Mouse (Mus musculus) retina, embryonic 14.5 days (tissue): Measurements from ENCODE around the gene Txk.

Experiments used
- DNase-seq: peaks from one replicate; pipeline ENCODE4 v3.0.0-alpha.2; 2015; ENCODE audit warnings: low spot score

The Txk gene

DNA sequence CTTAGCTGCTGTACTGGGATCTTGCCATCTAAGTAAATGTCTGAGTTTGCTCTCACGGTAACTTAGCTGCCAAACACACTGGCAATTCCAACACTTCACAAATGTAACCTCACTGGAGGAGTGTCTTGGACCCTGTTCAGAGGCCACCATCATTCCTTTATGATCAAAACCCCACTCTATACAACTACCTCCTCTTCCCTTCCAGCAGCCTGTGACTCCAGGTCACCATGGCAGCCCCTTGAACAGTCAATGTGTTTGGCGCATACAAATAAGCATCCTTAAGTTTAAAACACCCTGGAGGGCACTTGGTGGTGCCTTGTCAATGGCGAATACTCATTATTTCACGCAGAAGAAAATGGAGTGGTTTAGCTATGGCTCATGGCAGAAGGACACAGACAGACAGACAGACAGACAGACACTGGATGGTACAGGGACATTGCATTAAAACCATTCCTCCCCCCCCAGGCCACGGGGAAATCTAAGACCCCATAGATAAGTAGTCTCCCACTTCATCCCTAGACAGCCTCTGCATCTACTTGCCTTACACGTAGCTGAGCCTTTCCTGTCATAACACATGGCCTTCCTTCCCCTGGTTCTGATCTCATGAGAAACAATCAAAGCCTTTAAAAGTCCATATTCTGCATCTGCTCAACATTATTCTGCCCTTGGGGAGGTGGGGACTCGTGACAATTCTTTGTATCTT is 1.4 kb downstream of the Txk start:
- DNase-seq, result no peak

DNA sequence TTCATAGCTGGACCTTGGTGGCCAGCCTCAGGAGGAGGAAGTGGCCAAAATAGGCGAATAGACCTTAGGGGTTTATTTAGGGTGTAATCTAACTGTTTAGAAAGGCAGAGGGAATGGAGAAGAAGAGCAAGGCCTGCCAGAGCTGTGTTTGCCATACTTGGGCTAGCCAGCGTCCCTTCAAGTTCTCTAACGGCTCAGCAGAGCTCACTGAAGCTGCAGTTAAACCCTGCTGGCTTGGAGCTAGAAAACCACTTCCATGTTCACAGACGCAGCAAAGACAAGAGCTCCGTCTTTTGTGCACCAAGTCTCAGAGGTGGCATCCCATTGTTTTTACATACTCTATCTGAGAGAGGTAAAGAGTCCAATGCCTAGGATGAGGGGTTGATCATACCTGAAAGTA is 2.4 kb downstream of the Txk start:
- DNase-seq, result no peak

GRCm38 (mm10) chr5:72748659-72749265 is 3.8 kb downstream of the Txk start:
- DNase-seq, result no peak

DNA sequence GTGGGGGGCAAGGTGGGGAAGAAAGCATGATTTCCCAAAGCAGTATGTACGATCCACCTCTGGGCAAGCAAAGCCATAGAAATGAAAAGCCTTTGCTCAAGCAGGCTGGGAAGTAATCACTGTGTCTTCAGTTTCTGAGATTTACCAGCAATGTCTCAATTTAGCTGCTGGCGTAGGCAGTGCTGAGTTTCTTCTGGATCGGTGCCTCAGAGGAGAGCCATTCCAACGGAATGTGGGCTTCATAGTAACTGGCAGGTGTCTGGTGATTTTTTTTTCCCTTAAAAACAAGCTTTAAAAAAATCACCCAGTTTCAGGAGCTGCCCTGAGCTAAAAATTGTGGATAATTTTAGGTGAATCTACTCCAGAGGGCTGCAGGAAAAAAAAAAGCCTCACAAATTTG is 5.2 kb downstream of the Txk start:
- DNase-seq, result no peak

DNA sequence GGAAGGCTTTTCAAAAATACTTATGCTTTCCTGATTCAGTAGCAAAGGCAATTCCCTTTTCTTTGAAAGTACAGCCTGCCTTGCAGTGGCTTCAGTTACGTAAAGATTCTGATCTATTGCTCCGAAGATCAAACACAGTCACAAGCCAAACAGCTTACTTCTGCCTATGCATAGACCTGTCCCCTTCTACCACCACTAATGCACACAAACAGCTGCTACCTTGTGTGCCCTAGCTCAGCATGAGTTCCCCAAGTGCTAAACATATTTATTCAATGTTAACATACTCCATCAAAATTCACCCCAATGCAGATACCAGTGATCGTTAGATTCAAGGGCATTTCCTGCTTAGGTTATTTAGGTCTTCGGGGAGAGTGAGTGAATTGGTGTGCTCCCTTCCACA is 6.1 kb downstream of the Txk start:
- no peak for DNase-seq

DNA sequence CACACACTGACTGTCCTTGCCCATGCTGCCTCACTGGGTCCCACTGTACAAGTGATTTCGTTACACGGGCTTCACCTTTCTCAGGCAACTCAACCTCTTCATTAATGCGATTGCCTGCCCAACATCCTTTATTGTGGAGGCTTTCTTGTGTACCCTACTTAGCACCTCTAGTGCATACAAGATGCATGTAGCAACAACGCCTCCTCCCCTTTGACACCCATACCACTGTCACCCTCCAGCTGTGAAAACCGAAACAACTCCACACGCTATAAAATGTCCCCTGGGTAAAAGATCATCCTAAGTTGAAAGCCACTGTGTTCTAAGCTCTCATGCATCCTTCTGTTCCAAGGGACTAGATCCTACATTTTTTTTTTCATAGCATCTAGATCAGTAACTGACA is 9.5 kb downstream of the Txk start:
- no peak for DNase-seq

- no peak for DNase-seq
Measured at GRCm38 (mm10) chr5:72736868-72737267, 15.7 kb downstream of the Txk start.

DNA sequence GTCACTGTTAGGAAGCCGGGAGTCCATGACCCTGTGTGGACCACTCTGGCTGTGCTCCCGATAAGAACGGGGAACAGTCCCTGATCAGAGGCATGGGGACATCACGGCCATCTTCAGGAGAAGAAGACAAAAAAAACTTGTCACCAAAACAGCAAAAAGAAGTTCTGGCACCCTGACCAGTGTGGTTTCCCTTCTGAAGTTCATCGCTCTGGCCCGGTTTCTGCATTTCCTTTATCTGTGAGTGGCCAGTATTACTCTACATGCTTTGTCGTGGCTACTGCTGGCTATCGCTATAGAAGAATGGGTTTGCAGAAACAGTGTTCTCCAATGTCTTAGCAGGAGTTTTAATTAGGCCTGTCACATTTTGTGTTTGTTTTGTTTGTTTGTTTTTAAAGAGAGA is 16.1 kb downstream of the Txk start:
- DNase-seq, result no peak

DNA sequence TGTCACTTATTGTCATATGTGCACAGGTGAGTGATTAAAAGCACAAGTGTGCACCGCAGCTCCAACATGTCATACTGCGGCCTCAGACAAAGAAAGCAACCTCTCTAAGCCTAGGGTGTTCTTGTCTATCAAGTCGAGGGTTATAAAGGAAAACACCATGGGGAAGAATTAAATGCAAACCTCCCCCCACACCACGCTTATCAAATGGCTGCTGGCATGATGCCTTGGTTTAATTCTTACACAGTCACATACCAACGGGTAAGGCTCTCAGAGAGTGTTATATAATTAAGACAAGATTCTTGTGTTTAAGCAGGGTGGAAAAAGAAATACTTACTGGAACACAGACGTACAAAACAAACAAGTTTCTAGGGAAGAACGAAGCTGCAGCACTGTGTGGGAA is 16.8 kb downstream of the Txk start:
- no peak for DNase-seq

- DNase-seq, result no peak
Measured at GRCm38 (mm10) chr5:72732885-72733284, 19.7 kb downstream of the Txk start.

GRCm38 (mm10) chr5:72725404-72725803 is 27.2 kb downstream of the Txk start:
- DNase-seq, result no peak

- no peak for DNase-seq
Measured at GRCm38 (mm10) chr5:72723429-72723828, 29.1 kb downstream of the Txk start.

DNA sequence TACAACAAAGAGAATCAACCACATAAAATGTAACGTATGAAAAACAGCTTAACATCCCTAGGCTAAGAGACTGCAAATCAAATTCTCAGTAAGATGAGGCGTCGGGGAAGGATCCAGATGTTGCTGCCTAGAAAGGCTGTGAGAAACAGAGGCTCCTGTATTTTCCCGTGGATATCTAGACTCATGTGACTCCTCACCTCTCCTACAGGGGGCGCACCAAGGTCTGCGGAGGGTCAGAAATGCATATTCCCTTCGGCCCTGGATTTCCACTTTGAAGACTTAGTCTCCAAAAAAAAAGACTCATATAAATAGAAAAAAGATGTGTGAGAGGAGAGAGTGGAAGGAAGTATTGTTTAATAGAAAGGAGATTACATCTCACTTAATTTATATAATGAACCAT is 32.0 kb downstream of the Txk start:
- no peak for DNase-seq

- DNase-seq, result peak; percentile 83
Measured at GRCm38 (mm10) chr5:72710572-72711278, 41.9 kb downstream of the Txk start.

DNA sequence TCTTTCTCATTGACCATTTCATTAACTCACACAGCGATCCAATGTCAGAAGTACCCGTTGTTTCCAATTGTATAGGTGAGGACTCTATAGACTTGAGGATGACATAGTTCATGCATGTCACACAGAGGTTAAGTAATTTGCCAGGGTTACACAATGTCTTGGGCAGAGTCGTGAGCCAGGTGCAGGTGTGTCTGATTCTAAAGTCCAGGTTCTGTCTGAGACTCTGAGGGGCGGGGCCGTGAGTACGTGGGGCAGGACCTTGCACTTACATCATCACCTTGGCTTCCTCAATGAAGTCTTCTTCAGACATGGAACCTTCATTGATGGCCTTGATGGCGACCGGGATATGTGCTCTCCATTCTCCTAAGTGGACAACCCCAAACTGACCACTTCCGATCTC is 42.6 kb downstream of the Txk start:
- no peak for DNase-seq

DNA sequence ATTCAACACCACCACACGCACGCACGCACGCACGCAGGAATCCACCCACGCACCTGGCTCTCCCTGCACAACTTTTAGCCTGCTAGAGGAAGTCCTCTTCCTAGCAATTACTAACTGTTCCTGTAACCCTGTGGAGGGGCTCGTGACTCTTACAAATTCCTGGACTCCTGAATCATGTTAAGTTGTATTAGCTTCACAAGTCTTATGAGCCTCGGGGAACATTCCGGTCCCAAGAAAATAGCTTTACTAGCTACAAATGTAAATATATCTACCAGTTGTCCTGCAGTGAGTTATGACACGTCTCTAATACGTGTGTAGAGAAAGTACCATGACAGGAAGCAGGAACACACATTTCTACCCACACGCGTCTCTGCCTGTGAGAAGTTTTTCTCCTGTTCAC is 43.1 kb downstream of the Txk start:
- DNase-seq, result no peak

DNA sequence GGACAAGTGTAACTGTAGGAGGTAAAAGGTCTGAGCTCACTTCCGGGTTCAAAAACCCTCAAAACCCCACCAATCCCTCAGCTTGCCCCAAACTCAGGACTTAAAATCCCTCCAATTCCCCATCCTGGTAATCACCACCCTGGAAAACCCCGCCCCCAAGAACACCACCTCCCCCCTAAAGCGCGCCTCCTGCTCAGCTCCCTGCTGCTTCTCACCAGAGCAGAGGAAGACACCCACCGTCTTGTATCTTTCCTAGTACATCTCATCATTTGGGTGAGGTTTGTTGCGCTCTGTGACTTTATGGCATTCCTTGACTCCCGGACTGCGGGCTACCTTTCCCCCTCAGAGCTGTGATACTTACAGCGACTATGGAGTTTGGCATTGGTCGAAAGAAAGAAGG is 45.9 kb downstream of the Txk start:
- no peak for DNase-seq

GRCm38 (mm10) chr5:72706095-72706494 is 46.5 kb downstream of the Txk start:
- DNase-seq, result no peak

DNA sequence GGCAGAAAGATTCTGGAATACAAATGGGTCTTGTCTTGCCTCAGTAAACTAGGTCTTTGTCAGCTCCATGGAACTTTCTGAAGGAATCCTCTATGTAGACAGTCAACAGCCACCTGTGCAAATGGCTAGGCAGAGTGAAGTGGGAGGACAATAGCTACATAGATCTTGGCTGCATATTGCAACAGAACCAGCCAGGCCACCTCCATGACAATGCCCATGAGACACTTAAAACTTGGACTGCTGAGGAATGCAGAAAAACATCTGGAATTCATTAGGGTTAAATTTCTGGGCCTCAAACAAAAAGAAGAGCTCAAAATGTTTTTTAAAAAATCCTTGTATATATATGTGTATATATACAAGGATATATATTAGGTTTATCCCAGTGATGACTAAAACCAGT is 50.4 kb downstream of the Txk start:
- DNase-seq, result no peak

DNA sequence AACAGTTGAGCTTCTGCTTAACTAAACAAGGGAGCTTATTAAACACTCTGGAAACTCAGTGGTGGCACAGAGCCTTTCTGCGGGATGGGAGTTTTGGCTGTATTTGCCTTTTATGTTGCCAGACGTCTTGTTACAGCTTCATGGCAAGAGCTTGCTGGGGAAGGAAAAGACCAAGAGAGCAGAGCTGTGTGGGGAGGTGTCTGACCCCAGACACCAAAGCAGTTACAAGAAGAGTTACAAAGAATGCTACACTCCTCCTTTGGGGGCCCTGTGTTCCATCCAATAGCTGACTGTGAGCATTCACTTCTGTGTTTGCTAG is 53.1 kb downstream of the Txk start:
- no peak for DNase-seq

- no peak for DNase-seq
Measured at GRCm38 (mm10) chr5:72698818-72699499, 53.6 kb downstream of the Txk start.

DNA sequence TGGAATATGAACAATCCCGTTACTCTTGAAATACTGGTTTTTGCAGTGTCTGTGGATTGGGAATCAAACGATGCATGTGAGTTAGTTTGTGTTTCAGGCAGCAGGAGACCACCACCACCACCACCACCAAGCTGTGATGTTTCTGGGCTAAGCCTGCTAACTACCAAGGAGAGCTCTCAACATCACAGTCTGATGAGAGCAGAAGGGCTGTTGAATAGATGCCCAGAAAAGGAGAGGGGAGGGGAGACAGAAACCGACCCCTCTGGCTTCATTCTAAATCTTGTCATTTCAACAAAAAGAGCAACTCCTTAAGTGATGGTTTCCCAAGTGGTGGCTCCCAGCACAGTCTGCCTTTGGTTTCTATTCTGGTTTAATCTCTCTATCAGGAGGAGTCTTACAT is 54.2 kb downstream of the Txk start:
- no peak for DNase-seq

GRCm38 (mm10) chr5:72696491-72696890 is 56.1 kb downstream of the Txk start:
- DNase-seq, result no peak
